Mouse (Mus musculus) cerebellum, adult 9-11 months (tissue): ENCODE results near the gene Rnf169.
A peak's percentile ranks its signal among the peaks of the same experiment; 100 is the strongest.
"Not testable (repeated sequence)": the region's sequence is repeated elsewhere in the genome, so short reads cannot be mapped to it uniquely, and the experiment has no call there.

Experiments
- DNase-seq: peaks from one replicate; pipeline ENCODE4 v3.0.0; 2022

Rnf169 gene

GRCm38 (mm10) chr7:99945012-99945411, 35.2 kb downstream of the Rnf169 start:
- not testable (repeated sequence) for DNase-seq

- no peak for DNase-seq
Measured at GRCm38 (mm10) chr7:99944520-99944919, 35.7 kb downstream of the Rnf169 start.

GRCm38 (mm10) chr7:99940669-99941068, 39.6 kb downstream of the Rnf169 start:
- no peak for DNase-seq

- no peak for DNase-seq
Measured at GRCm38 (mm10) chr7:99935758-99936157, 44.5 kb downstream of the Rnf169 start.

- peak; percentile 69 for DNase-seq
Measured at GRCm38 (mm10) chr7:99926916-99927714, 53.1 kb downstream of the Rnf169 start.

- DNase-seq, result no peak
Measured at GRCm38 (mm10) chr7:99920416-99920815, 59.8 kb downstream of the Rnf169 start.

GRCm38 (mm10) chr7:99919971-99920370, 60.3 kb downstream of the Rnf169 start:
- no peak for DNase-seq

- DNase-seq, result peak; percentile 31
Measured at GRCm38 (mm10) chr7:99919164-99919563, 61.1 kb downstream of the Rnf169 start.

- peak; percentile 59 for DNase-seq
Measured at GRCm38 (mm10) chr7:99917320-99917844, 62.9 kb downstream of the Rnf169 start.

GRCm38 (mm10) chr7:99916741-99917319, 63.4 kb downstream of the Rnf169 start:
- peak; percentile 53 for DNase-seq

- no peak for DNase-seq
Measured at GRCm38 (mm10) chr7:99915511-99915910, 64.7 kb downstream of the Rnf169 start.

- DNase-seq, result no peak
Measured at GRCm38 (mm10) chr7:99914316-99914715, 65.9 kb downstream of the Rnf169 start.

- DNase-seq, result no peak
Measured at GRCm38 (mm10) chr7:99911038-99911437, 69.2 kb downstream of the Rnf169 start.

- no peak for DNase-seq
Measured at GRCm38 (mm10) chr7:99907463-99907862, 72.8 kb downstream of the Rnf169 start.

- DNase-seq, result no peak
Measured at GRCm38 (mm10) chr7:99906346-99906745, 73.9 kb downstream of the Rnf169 start.

- no peak for DNase-seq
Measured at GRCm38 (mm10) chr7:99904421-99905005, 75.7 kb downstream of the Rnf169 start.

- no peak for DNase-seq
Measured at GRCm38 (mm10) chr7:99902918-99903665, 77.2 kb downstream of the Rnf169 start.

- no peak for DNase-seq
Measured at GRCm38 (mm10) chr7:99902208-99902607, 78.0 kb downstream of the Rnf169 start.

GRCm38 (mm10) chr7:99896905-99897304, 83.3 kb downstream of the Rnf169 start:
- no peak for DNase-seq

GRCm38 (mm10) chr7:99894478-99894877, 85.8 kb downstream of the Rnf169 start:
- no peak for DNase-seq

GRCm38 (mm10) chr7:99893967-99894366, 86.3 kb downstream of the Rnf169 start:
- DNase-seq, result no peak

- no peak for DNase-seq
Measured at GRCm38 (mm10) chr7:99892351-99892750, 87.9 kb downstream of the Rnf169 start.

- no peak for DNase-seq
Measured at GRCm38 (mm10) chr7:99891471-99891870, 88.8 kb downstream of the Rnf169 start.
